Mouse (Mus musculus) ES-Bruce4 (cell line): ENCODE measurements around the gene Mrps2. TPM values are rescaled to one million over a fixed set of nuclear protein-coding genes. Genes with fewer than 3 reads are reported as not detected.

Experiments used
- H3K27ac ChIP-seq: 2 replicates; pipeline ENCODE4 v1.5.1; 2012; ENCODE audit warnings: low read length, inconsistent platforms; ENCODE audit not compliant: insufficient read depth
- H3K27me3 ChIP-seq: 2 replicates; pipeline ENCODE4 v1.6.1; 2012; ENCODE audit warnings: mild to moderate bottlenecking, low read length, inconsistent platforms; ENCODE audit not compliant: control insufficient read depth, poor library complexity, insufficient read depth, severe bottlenecking
- H3K36me3 ChIP-seq: 2 replicates; pipeline ENCODE4 v1.6.1; 2012; ENCODE audit warnings: inconsistent platforms, mild to moderate bottlenecking, low read length, moderate library complexity; ENCODE audit not compliant: control insufficient read depth, poor library complexity, insufficient read depth, severe bottlenecking
- H3K4me1 ChIP-seq: one replicate; pipeline ENCODE4 v1.8.1; 2011; ENCODE audit warnings: low read length; ENCODE audit not compliant: control insufficient read depth, insufficient read depth
- H3K4me3 ChIP-seq: 2 replicates; pipeline ENCODE4 v1.5.1; 2011; ENCODE audit warnings: low read depth, mild to moderate bottlenecking, low read length
- H3K9ac ChIP-seq: 2 replicates; pipeline ENCODE4 v1.6.1; 2012; ENCODE audit warnings: low read depth, mild to moderate bottlenecking, inconsistent platforms; ENCODE audit not compliant: poor library complexity, severe bottlenecking
- H3K9me3 ChIP-seq: replicated peaks from 2 replicates; pipeline ENCODE4 v1.6.1; 2012; ENCODE audit warnings: mild to moderate bottlenecking, low read length, inconsistent platforms; ENCODE audit not compliant: control insufficient read depth, poor library complexity, insufficient read depth, severe bottlenecking
- CTCF ChIP-seq: IDR thresholded peaks from one replicate; pipeline ENCODE4 v1.8.1; 2011; ENCODE audit warnings: low read depth, low read length
- EP300 ChIP-seq: IDR thresholded peaks from 2 replicates; pipeline ENCODE4 v1.6.1; 2011; ENCODE audit warnings: low read depth, low read length; ENCODE audit not compliant: insufficient read depth
- POLR2A ChIP-seq: IDR thresholded peaks from one replicate; pipeline ENCODE4 v1.8.1; 2011; ENCODE audit warnings: low read length; ENCODE audit not compliant: insufficient read depth
- polyA plus RNA-seq: library from polyadenylated mRNA; stranded (reverse); fragments of >200 nt; gene quantifications from 2 replicates; pipeline ENCODE4 v1.2.4, GENCODE M21; 2011; ENCODE audit warnings: low read depth; ENCODE audit not compliant: missing spikeins, insufficient read depth, insufficient read length

Gene Mrps2
- polyA plus RNA-seq, 1 experiment: 68.4 TPM

- H3K9ac ChIP-seq: no peak overlapping the region
- H3K27me3 ChIP-seq: no peaks in the 10 kb centered on the region
- peaks cover 9% of the 10 kb centered on the region for H3K4me1 ChIP-seq
- no peaks in the 10 kb centered on the region for H3K36me3 ChIP-seq
- no peaks in the 10 kb centered on the region for H3K9me3 ChIP-seq
- no peak overlapping the region for H3K4me3 ChIP-seq
- TF ChIP-seq POLR2A (no peak), EP300 (no peak), CTCF (no peak)
- H3K27ac ChIP-seq: no peak overlapping the region
Observed at GRCm38 (mm10) chr2:28518231-28518630, 50.4 kb downstream of the Mrps2 start.

GRCm38 (mm10) chr2:28520581-28520980 is 52.7 kb downstream of the Mrps2 start:
- Histone ChIP-seq H3K9ac (no peak overlapping the region), H3K27ac (no peak overlapping the region), H3K9me3 (no peaks in the 10 kb centered on the region), H3K36me3 (no peaks in the 10 kb centered on the region), H3K4me1 (peaks cover 7% of the 10 kb centered on the region), H3K27me3 (no peaks in the 10 kb centered on the region), H3K4me3 (no peak overlapping the region)
- TF ChIP-seq EP300 (no peak), POLR2A (no peak), CTCF (no peak)

Other genes with a start within 250 kb of the Mrps2 start
- 4.0 and 4.1 TPM in 2 replicates for gene Ppp1r26, start 21.3 kb upstream of the Mrps2 start, polyA plus RNA-seq
- 34.9 and 41.9 TPM in 2 replicates for gene 1700007K13Rik, start 1.7 kb upstream of the Mrps2 start, polyA plus RNA-seq
- gene Gbgt1, start 28.8 kb downstream of the Mrps2 start, polyA plus RNA-seq: 2.1 and 2.8 TPM in 2 replicates
- gene Gm10134, start 38.0 kb downstream of the Mrps2 start, polyA plus RNA-seq: 2.8 TPM in 1 of 2 replicates, not detected in the other
- gene Ralgds, start 45.1 kb downstream of the Mrps2 start, polyA plus RNA-seq: 49.2 and 50.4 TPM in 2 replicates
- gene Cel, start 95.3 kb downstream of the Mrps2 start, polyA plus RNA-seq: not detected in 2 replicates
- gene Gtf3c5, start 115.7 kb downstream of the Mrps2 start, polyA plus RNA-seq: 29.0 TPM in 2 replicates
- gene Gfi1b, start 153.9 kb downstream of the Mrps2 start, polyA plus RNA-seq: 0.49 and 0.76 TPM in 2 replicates
- 26.9 and 32.5 TPM in 2 replicates for gene Tsc1, start 173.2 kb downstream of the Mrps2 start, polyA plus RNA-seq
- gene Spaca9, start 231.7 kb downstream of the Mrps2 start, polyA plus RNA-seq: 1.1 TPM in 1 of 2 replicates, not detected in the other
- gene Ak8, start 232.1 kb downstream of the Mrps2 start, polyA plus RNA-seq: 1.9 and 3.3 TPM in 2 replicates